Mouse (Mus musculus) cerebral cortex, adult 2 months (tissue): ENCODE measurements around the gene Tmem270.

Experiments used
- WGBS: fragments of 180-500 bp; shearing (Covaris S2); methylation state at CpG from one replicate; pipeline ENCODE4 v1.1.7; 2018; 5-methylcytosine and 5-hydroxymethylcytosine counted together

Gene Tmem270

DNA sequence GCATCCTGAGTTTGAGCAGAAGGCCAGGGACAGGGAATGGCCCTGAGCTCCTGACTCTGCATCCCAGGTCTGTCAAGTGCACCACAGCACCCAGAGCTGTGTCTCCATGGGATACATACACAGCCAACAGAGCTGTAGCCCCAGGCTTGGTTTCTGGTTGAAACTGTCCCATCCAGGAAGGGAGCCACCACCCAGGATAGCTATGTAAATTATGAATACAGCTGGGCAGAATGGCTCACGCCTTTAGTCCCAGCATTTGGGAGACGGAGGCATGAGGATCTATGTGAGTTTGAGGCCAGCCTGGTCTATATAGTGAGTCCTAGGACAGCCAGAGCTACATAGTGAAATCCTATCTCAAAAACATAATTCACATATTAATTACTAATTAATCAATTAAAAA lies 23.5 kb upstream of the Tmem270 start:
- WGBS: 90% methylated on average over 2 of the region's 2 CpGs

DNA sequence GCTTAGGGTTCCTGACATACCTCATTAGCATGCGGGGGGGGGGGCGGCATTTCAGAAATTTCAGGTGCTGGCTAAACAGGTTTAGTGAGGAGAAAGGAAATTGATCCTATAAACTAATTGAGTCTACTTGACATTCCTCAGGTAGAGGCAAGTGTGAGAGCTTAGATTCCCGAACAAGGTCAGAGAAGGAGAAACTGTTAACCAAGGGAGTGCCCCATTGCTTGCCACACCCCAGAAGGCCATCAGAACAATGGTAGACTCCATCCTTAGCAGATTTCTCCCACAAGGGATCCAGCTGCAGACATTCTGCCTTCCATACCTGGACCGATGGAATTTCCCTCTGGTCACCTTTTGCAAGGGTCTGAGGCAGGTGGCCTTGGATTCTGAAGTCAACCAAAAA lies 20.2 kb upstream of the Tmem270 start:
- WGBS: 89% methylated on average over 4 of the region's 4 CpGs

DNA sequence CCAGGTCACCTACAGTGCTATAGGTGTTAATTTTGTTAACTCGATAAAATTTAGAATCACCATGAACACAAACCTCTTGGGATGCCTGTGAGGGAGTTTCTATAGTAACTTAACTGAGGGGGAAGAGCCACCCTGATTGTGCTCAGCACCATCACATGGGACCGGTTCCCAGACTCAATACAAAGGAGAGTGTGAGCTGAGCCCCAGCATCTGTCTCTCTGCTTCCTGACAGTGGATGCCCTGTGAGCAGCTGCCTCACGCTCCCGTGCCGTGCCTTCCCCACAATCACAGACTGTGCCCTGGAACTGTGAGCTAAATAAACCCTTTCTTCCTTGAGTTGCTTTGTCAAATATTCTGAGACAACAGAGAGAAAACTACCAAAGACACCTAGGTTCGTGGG lies 16.6 kb upstream of the Tmem270 start:
- 36% methylated on average over 6 of the region's 6 CpGs for WGBS

DNA sequence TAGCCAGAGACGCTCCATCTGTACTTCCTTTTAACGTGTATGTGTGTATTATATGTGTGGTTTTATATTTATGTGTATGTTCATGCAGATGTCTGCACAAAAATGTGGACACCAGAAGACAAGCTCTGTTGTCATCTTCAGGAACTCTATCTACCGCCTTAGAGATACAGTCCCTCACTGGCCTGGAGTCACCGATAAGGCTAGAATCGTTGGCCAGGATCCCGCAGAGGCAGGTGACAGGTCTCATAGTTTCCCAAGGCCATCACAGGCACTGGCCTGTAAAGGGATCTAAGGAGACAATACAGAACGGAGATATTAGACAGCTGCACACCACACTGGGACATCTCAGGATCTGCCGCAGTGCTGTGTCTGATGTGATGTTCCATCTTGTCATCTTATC lies 14.6 kb upstream of the Tmem270 start:
- 91% methylated on average over 8 of the region's 8 CpGs for WGBS

DNA sequence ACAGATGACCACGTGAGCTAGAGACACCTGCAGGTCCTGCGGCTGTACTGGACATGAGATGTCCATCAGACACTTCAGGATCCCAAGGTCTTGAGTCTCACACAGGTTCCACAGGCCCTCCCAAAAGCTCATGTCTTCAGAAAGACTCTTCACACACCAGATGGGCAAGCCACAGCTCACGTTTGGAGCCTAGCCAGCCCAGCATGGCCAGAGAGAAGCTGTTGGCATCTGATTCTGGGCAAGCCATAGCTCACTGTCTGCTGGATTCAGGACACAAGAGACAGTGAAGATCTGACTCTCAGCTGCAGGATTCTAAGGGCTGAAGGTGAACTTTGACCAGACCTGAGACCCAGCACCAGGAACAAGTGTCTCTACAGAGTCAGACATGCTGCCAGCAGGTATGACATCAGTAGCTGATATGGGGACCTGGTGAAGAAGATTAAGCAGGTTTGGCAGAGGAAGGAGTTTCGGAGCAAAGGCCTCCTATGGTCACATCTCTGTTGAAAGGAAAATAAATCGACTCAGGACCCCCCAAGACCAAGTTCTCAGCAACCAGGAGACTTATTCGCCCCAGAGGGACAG lies 13.7 kb upstream of the Tmem270 start:
- 72% methylated on average over 6 of the region's 6 CpGs for WGBS

DNA sequence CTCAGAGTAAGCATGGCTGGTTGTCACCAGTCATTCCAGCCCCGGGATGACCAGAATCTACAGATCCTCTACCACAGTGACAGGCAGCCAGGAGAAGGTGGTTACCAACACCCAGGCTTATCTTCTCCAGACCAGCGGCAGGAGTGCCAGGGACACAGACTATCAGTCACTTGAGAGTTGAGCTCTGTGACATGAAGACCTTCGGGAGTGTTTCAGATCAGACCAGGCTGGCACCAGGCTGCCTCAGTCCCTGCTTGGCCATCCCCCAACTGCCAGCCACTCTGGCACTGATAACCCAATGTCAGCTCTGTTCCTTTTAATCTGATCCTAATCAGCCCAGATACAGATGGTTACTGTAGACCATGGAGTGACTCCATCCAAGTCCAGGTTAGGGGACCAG lies 12.6 kb upstream of the Tmem270 start:
- 95% methylated on average over 3 of the region's 3 CpGs for WGBS

DNA sequence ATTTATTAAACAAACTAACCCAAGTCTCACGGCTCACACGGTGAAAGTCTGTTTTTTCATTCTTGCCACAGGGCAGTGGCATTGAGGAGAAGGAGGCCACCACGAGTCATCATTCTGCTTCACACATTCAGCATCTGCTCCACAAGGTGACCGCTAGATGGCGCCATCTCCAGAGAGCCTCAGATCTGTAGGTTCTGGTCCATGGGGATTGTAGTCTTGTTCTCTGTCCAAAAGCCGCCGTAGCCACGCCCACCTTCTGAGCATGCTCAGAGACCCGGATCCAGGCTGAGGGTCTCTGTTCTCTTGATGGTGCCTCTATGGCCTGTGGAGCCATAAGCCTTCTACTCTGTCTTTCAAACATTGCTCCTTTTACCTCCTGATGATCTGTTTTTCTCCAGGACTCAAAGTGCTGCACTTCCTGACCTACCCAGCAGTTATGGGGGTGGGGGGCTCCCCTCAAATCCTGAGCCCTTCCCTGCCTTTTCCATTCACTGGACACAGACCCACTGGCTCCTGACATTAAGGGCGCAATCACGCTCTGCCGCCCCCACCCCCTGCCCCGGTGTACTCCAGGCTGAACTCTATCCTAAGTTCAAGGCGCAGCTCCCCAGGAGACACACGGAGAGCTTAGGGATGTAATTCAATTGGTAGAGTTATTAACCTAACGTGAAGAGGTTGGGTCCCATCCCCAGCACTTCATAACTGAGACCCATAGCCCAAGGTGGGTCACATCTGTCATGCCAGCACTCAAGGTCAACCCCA lies 11.7 kb upstream of the Tmem270 start:
- 51% methylated on average over 16 of the region's 16 CpGs for WGBS

DNA sequence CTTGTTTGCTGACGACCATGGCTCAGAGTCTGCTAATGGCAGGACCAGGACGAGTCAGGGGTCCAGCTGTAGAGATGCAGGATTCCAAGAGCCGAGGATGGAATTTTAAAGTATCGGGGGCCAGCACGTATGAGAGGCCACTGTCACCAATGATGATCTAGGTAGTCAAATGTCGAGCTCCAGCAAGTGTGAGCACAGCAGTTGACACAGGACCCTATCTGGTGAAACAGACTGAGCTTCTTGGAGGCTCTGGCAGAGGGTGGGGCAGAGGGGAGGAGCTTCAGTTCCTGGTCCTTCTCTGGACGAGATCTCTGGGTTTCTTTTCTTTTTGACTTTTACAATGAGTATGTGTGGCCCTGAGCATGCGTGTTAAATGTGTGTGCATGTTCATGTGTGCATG lies 8.8 kb upstream of the Tmem270 start, which contains the start of gene Cldn13:
TSS of gene Cldn13 (minus strand) at position 216 of the 400 bp plus-strand sequence.
- WGBS: 86% methylated on average over 8 of the region's 8 CpGs

DNA sequence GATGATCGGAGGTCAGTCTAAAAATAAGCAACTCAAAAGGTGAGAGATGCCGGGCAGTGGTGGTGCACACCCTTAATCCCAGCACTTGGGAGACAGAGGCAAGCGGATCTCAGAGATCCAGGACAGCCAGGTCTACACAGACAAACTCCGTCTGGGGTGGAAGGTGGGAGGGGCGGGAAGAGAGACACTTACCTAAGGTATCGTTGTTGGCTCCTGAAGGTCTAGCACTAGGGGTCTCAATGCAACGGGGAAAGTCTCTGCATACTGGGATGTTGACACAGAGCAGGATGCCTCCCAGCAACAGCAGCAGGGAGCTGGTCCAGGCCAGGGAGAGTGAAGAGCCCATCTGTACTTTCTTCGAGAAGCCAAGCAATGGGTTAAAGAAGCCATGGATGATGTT lies 8.0 kb upstream of the Tmem270 start:
- WGBS: 91% methylated on average over 8 of the region's 8 CpGs

DNA sequence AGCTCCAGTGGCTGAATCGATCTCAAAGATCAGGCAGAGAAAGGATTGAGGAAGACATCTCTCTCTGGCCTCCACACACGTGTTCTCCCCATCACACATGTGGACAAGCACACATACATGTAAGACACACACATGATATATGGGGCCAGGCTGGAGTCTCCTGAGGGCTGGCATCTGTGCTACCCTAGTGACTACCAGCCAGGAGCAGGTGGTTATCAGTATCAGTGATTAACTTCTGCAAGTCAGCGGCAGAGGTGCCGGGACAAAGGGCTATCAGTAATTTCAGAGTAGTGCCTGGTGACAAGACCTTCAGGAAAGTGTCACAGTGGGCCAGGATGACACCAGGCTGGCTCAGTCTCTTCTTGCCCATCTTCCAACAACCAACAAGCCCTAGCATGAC lies 7.2 kb upstream of the Tmem270 start:
- WGBS: 94% methylated on average over 4 of the region's 4 CpGs

DNA sequence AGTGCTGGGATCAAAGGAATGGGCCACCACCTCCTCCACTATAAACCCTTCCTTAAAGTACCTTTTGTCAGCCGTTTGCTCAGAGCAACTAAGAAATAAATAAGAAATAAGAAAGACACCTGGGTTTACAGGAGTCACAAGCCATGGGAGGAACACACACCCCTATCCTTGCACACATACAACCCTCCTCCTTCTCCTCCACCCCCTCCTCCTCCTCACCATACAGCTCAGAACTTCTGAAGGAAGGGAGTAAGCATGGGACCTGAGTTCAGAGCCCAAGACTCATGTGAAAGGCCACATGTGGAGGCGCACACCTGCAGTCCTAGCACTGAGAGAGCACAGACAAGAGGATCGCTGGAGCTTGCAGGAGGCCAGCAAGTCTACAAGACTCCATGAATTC lies 6.8 kb upstream of the Tmem270 start:
- 88% methylated on average over 3 of the region's 3 CpGs for WGBS

DNA sequence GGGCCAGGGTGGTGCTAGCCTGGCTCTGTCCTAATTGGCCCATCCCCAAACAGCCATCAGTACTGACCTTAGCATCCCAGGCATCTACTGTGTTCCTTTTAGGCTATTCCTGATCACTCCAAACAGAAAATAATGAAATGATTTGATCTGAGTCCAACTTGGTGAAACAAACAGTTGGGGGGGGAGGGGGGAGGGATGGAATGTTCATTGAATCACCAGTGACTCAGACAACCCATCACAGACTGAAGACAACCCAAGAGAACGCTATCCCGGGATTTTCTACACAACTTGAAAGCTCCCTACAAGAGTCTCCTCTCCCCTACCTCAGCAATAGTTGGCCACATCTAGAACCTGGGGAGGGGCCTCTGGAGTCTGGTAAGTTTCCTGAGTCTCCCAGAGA lies 5.4 kb upstream of the Tmem270 start:
- WGBS: 85% methylated on average over 2 of the region's 2 CpGs

DNA sequence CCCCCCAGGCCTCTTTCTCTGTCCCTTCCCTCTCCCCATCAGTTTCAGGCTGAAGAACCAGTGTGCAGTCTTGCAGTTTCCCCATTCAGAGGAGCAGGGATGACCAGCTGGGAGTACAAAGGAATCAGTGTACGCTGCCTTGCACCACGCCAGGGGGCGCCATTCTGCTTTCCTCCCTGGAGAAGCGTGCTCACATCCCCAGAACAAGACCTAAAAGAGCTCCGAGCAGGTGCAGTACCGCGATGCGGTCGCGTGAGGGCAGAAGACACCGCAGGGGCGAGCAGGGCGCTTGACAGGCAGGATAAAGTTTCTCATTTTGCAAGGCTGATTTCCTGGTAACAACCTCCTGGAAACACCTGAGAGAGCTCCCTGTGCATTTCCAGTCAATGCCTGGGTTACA lies 602 bp upstream of the Tmem270 start:
- WGBS: under 1% methylated on average over 13 of the region's 13 CpGs

DNA sequence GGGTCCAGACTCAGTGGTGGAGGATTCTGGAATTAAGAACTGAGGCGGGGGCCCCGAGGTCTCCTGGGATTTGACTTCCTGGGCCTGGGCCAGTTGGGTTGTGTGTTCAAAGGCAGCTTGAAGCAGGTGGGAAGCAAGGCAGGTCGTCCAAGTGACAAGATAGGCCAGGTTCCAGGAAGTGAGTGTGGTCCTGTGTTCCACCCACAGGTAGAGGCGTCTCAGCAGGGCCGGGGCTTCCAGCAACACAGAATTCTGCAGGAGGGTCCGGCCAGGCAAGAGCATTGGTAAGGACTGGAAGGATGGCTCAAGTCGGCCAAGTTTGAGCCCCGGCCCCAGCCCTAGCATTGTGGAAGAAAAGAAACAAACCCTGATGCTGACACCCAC lies 4.9 kb downstream of the Tmem270 start:
- 76% methylated on average over 8 of the region's 8 CpGs for WGBS

DNA sequence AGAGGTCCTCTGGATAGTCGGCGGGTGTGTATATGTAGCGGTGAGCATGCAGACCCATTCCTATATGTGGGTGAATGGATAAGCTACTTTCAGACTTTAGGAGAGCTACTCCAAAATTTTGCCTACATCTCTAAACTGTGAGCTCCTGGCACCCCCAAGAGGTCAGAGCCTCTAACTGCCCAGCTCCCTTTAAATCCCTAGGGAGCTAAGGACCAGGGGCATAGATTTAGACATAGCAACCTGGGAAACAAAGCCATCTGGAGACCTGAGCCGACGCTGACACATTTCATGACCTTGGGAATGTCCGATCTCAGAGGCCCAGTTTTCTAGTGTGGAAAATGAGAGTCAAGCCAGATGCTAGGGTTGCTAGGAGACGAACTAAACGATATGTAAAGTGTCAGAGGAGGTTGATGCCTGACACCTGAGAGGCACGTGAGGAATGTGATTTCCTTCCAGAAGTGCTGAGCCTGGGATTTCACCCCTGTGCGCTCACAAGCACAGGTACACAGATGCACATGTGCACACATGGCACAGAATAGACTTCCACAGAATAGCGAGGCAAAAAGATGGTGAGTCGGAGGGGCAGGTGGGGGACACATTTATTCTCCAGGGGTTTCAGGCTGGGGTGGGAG lies 5.4 kb downstream of the Tmem270 start:
- 46% methylated on average over 12 of the region's 12 CpGs for WGBS

DNA sequence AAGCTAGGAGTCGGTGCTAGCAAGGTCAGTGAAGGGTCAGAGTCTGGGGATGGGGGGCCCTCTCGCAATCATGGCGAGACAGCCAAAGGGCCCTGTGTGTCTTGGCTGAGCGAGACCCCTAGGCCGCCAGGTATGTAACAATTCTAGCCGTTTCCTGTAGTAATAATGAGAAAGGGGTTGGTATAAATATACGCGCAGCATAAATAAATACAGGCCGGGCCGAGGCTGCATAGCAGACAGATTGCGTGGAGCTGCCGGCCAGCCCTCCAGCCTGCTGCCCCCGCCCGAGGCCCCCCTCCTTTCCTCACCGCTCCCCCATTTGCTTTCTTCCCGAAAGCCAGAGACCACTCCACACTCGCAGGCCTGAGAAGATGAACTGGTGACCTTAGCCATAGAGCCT lies 8.9 kb downstream of the Tmem270 start:
- 80% methylated on average over 17 of the region's 17 CpGs for WGBS

DNA sequence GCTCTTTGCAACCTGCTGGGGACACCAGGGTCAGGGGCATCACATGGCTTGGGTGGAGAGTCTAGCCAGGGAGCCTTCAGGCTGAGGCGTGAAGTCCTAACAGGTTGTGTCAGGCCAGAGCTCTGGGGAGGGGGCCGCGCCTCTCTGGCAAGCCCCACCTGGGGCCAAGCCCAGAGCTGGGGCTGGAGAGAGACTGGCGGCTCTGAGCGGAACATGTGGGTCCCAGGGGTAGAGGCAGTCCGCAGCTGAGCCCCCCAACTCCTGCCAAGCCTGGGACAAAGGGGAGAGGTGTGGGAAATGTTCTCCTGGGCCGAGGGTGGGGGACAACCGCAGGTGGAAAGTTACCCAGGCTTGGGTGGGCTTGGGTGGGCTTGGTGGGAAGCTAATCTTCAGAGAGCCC lies 9.6 kb downstream of the Tmem270 start:
- 89% methylated on average over 8 of the region's 8 CpGs for WGBS

DNA sequence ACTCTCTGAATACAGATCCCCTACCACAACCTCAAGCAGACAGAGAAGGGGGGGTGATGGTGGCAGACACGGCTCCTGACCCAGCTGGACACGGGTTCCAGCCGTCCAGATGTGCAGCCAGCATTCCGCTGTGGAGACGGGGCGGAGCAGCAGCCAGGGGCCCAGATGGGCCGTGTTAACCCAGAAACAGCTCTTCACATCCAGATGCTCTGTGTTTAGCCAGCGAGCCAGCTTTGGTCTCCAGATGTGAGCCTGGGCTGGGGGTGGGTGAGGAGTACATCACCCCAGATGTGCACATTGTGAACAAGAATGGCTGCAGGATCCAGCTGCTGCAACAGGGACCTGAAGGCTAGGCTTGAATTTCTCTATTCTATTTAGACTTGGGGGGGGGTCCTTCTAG lies 11.2 kb downstream of the Tmem270 start:
- 86% methylated on average over 8 of the region's 8 CpGs for WGBS

DNA sequence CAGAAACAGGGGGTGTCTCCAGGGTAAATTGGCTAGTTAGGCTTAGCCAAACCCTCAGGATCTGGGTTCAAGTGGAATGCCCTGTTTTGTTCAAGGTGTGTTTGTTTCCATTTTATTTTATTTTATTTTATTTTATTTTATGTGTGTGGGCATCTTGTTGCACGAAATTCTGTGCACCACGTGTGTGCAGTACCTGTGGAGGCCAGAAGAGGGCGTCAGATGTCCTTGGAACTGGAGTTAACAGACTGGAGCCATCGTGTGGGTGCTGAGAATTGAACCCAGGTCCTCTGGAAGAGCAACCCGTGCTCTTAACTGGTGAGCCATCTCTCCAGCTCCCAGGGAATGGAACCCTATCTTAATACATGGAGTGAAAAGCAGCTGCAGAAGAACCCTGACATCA lies 13.8 kb downstream of the Tmem270 start:
- WGBS: 81% methylated on average over 5 of the region's 5 CpGs

DNA sequence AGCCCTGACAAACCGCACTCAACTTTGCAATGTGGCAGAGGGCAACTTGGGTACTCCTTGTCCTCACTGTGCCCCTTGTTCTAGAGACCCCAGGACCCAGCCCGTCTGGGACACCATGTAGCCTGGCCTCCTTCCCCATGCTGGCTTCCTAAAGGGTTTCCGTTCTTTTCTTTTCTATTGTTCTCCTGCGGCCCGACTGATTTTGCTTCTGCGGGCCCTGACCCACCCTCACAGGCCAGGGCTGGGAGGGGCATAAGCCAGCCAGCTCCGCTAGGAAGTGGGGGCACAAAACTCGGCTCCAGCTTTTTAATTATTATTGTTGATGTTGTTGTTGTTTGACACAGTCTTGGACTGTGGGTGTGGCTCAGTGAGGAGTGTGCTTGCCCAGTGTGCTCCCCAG lies 15.0 kb downstream of the Tmem270 start:
- 66% methylated on average over 8 of the region's 8 CpGs for WGBS

DNA sequence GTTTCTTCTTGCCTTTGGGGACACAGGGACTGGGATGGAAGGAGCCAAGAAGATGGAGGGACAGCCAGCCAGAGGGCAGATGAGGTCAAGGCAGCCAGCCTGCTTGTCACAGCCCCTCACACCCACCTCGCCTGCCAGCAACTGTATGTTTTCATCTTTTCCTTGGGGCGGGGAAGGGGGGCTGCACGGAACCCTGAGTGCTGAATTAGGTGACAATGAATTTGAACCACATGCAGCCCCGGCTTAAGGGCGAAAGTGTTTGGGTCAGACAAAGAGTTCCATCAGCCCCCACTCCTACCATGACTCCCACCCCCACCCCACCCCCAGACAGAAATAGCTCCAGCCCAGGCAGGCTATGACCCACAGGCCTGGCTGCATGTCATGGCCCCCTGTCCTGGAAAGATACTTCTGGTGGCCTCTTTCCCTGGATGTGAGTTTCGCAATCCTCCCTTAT lies 15.9 kb downstream of the Tmem270 start:
- 78% methylated on average over 6 of the region's 6 CpGs for whole genome bisulfite sequencing

DNA sequence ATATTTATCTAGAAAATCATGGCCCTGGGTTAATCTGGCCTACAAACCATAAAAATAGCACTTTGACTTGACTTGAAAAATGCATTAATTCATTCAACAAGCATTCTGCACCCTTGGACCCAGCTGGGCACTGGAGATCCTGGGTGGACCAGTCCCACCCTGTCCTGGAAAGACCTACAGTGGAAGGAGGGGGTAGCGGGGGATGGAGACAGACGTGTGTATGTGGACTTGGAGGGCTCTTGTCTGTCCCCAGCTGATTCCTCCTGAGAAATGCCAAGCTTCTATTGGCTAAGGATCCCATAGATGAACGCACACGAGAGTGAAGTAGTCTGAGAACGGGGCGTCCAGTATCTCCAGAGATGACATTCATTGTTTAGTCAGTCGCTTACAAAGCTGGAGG lies 18.0 kb downstream of the Tmem270 start:
- 90% methylated on average over 7 of the region's 7 CpGs for WGBS
